In the genomic region with DNA sequence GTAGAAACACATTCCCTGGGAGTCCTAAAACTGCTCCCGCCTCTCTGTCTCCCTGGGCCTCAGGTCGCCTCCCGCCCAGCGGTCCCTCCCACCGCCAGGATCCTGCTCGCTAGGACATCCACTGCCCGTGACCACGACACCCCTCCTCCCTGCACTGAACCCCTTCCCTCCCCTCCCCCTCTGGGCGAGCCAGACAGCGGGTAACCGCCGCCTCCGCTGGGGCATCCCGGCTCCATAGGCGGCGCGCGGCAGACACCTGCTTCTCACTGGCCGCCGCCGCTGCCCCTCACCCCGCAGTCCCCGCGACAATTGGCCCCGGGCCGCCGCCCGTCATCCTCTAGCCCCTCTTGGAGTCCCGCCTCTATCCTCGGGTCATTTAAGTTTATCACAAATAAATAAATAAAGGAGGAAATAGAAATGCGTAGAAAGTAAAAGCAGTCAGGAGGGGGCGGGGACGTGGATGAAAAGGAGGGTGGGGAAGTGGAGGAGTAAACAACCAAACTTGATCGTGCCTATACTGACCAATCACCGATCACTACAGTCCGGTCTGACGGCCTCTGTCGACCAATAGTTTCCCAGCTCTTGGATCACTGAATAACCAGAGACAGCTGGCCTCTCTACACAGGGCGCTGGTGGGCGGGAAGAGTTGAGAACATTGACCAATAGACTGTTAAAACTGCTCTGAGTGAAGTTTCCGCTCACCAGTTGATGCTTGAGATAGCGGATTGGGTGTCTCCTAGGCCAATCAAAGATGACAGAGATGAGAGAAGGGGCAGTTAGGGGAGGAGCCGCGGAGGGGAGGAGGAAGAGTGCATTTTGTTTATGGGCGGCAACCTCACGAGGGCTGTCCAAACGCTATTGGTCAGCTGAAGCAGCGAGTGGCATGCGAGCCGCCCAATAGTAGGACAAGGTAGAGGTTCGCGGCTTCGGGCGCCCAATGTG, we compare ENCODE assay signal across 8 mouse cellular contexts. TPM values are rescaled to one million over a fixed set of nuclear protein-coding genes. Genes with fewer than 3 reads are reported as not detected.
DNase-seq lines count a peak whose midpoint lies in the region; ATAC-seq lines count a peak whose summit lies in the region.

No protein-coding gene starts in this region.

- no peaks in the 10 kb centered on the region for H3K36me3 ChIP-seq in hindbrain, embryonic 12.5 days

- peak overlapping the region; percentile 49 for H3K4me2 ChIP-seq in hindbrain, embryonic 12.5 days (replicated peaks)

- peak overlapping the region; percentile 98 for H3K27ac ChIP-seq in hindbrain, embryonic 12.5 days

- peak; percentile 99 for ATAC-seq in hindbrain, embryonic 12.5 days (ENCODE audit: low FRiP score)

- WGBS in hindbrain, embryonic 12.5 days: under 1% methylated on average over 52 of the region's 54 CpGs

- H3K27me3 ChIP-seq in hindbrain, embryonic 12.5 days: no peaks in the 10 kb centered on the region

- H3K4me3 ChIP-seq in hindbrain, embryonic 12.5 days: peak overlapping the region; percentile 75

- peak overlapping the region; percentile 60 for H3K9ac ChIP-seq in hindbrain, embryonic 12.5 days

- DNase-seq in NIH3T3 (ENCODE audit: low read depth): peak; percentile 98
- peak; percentile 99 for DNase-seq in cerebellum, postnatal 10 days
- peak; percentile 99 to 100 for DNase-seq in frontal cortex, postnatal 10 days (ENCODE audit: low spot score in 2 of 2)
- peak; percentile 99 to 100 for DNase-seq in layer of hippocampus, postnatal 14 days (ENCODE audit: low spot score in 2 of 2)
- peak; percentile 98 for DNase-seq in lung, postnatal 14 days
- DNase-seq in retina, adult 2 months (ENCODE audit: low read depth, low spot score): peak; percentile 100
- peak; percentile 98 for DNase-seq in thymus, postnatal 36 days

- H3K9me3 ChIP-seq in hindbrain, embryonic 12.5 days (replicated peaks): no peaks in the 10 kb centered on the region

- H3K4me1 ChIP-seq in hindbrain, embryonic 12.5 days: peaks cover 5% of the 10 kb centered on the region; the same call in 1 of the 2 replicates

RNA-seq across cellular contexts. Expression of gene Zbtb20, which starts 0.5 kb away (rescaled TPM):
- polyA plus RNA-seq in hindbrain, embryonic 12.5 days (2016; fragmentation: Nextera tagmentation; extraction: Ambion mirVana): 62.9 and 64.6 TPM in 2 replicates
- 100 to 1,000 TPM; 317 to 369 TPM for total RNA-seq in layer of hippocampus, postnatal 14 days (2021)

Comparison
In these comparisons a context has a peak if more than half of its experiments do, and no peak if none do; other contexts are left out.
1. Peak in every context shown above with its lines: DNase-seq, ATAC-seq, H3K4me3 ChIP-seq and H3K27ac ChIP-seq.